Mouse (Mus musculus) embryonic fibroblast, embryonic 13.5 days (primary cell): ENCODE data around the gene Aldh1a1.

Source experiments
- CTCF ChIP-seq: IDR thresholded peaks from 2 replicates; pipeline ENCODE4 v1.5.1; 2011; ENCODE audit warnings: mild to moderate bottlenecking, control low read depth, low read length, moderate library complexity, borderline replicate concordance; ENCODE audit not compliant: insufficient read depth
- POLR2A ChIP-seq: IDR thresholded peaks from 2 replicates; pipeline ENCODE4 v1.6.1; 2011; ENCODE audit warnings: low read depth, mild to moderate bottlenecking, control low read depth, low read length, moderate library complexity

DNA sequence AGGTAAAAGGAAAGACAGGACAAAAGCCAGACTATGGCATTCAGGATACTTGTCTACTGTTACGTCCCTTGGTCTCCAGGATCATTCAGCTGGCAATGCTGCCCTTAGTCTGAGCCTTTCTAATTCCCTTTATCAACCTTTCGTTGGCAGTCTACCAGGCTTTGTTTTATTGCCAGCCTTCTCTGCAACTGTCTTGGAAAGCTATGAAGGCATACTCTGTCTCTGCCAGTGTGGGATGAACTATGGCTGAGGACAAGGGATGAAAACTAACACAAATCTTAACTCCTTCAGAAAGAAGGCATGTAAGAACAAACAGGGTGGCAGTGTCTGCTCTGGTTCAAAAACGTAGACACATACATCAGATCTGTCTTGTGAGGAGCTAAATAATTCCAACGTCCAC lies 565 bp upstream of the Aldh1a1 start:
- no peak for TF ChIP-seq CTCF
- TF ChIP-seq POLR2A = no peak
